Mouse (Mus musculus) kidney, postnatal 36 days (tissue): Measurements from ENCODE around the gene Scgb2b15.
"Not testable (repeated sequence)": the region's sequence is repeated elsewhere in the genome, so short reads cannot be mapped to it uniquely, and the experiment has no call there.

Experiments used
- DNase-seq, 2 experiments: peaks; one replicate each; pipeline ENCODE4 v3.0.0; 2021 to 2022; ENCODE audit warnings: mixed read lengths in 2 of 2

The Scgb2b15 gene

DNA sequence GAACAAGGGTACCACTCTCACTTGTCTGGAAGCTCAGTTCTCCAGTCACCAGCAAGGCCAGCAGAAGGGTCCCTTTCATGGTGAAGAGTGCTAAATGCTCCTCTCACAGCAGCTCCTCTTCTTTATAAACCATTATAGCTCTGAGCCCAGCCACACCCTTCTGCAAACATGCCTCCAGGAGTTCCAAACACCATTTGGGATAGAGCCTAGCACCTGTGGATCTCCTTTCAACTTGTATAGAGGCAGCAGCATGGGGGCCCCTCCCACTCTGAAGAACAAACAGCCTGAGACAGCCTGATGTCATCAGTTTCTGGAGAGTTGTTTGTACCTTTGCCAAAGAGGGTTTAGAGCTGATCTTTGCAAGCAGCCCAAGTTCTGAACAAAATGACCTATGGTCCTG, at the start of gene Scgb2b15:
Scgb2b15 (minus strand) TSS at position 101 of the 400 bp plus-strand sequence.
- not testable (repeated sequence) for DNase-seq

DNA sequence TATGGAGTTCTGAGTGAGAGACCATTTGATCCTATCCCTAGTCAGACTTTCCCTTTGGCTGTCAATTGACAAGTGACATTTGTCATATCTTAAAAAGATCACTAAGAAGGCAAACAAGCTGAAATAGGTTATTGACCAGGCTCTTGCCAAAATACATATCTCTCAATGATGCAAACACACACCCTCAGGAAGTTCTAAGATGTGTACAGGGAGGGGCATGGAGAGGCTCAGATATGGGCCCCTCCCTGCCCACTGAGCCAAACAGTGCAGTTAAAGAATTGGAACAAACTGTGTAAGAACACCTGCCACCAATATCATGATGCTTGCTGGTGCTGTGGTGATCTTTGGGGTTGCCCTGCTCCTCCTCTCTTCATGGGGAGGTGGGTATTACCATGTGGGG, 6.8 kb upstream of the Scgb2b15 start, which contains the start of gene Scgb1b15:
Scgb1b15 (plus strand) TSS at position 301 of the 400 bp plus-strand sequence.
- DNase-seq = not testable (repeated sequence)
